Mouse (Mus musculus): ENCODE data around the gene Irs1. TPM values are rescaled to one million over a fixed set of nuclear protein-coding genes. Genes with fewer than 3 reads are reported as not detected.

The Irs1 gene
- total RNA-seq, 2 experiments from 2014 or later = 14.8 to 16.7 TPM

DNA sequence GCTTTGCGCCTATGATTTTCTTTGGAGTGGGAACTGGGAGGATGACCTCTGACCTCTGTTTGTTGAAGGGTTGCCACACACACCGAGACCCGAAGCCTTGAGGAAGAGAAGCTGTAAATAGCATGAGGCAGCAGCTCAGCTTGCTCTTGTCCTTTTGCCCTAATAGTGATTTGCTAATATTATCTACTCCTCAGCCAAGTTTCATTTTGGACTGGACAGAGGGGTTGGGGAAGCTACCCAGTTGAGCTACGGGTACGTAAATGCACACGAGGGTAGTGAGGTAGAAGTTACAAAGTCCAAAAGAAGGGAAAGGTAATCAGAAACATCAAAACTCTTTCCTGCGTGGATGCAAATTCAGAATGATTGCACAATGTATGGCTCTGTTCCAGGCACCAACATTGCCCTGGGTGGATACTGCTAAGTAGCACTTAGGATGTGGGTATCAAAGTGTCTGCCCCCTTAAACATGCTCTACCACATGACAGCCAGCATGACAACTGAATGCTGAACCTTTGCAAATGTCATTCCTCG lies 107.2 kb downstream of the Irs1 start:
- peak; percentile 5 to 32 for DNase-seq

Other genes starting within 250 kb of the Irs1 start
- gene Gm9747, start 58.3 kb downstream of the Irs1 start, total RNA-seq (2021) = not detected
- gene Rhbdd1, start 25.0 kb upstream of the Irs1 start, total RNA-seq (2021) = 10 to 100 TPM; 30.0 to 42.7 TPM